31 mouse cellular contexts compared by ENCODE assay signal in the genomic region with DNA sequence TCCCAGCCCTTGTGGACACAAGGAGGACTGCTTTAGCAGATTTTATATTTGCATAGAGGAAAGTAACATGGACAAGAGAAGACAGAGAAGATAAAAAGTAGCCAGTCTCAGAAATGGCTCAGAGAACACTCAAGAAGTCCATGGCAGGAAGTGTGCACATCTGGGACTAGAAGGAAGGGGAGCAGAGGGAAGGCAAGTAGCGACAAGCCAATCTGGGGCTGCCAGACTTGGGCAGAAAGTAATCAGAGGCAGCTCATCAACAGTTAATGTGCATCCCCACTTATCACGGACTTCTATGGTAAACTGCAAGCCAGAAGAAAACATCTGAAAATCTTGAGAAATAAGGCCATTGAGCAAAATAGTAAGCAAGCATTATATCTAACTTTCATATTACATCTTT. TPM values are rescaled to one million over a fixed set of nuclear protein-coding genes. Genes with fewer than 3 reads are reported as not detected.
DNase-seq lines count a peak whose midpoint lies in the region; ATAC-seq lines count a peak whose summit lies in the region.
"Had no signal": no experiment of that assay in that cellular context is flagged by ENCODE, and none has a peak within 500 bp of the region (broad histone marks: within the 10 kb centered on the region; RNA-seq: fewer than 3 reads in every experiment).

No protein-coding gene starts in this region.

- no peaks in the 10 kb centered on the region for H3K9me3 ChIP-seq in megakaryocyte, embryonic 14.5 days
- H3K9me3 ChIP-seq: forebrain, embryonic 10.5 days; forebrain, embryonic 13.5 days; heart, embryonic 12.5 days; heart, embryonic 15.5 days had no signal

- DNase-seq in heart, adult 11 months: peak; percentile 40
- no peak for DNase-seq in heart, postnatal 14 days
- DNase-seq in heart, adult 8-10 months (ENCODE audit: low spot score): no peak
- DNase-seq in thymus, postnatal 36 days: no peak
- DNase-seq: adrenal gland, adult 8-10 months; adrenal gland, postnatal 25 days; B cell, adult 2 months; cerebellum, adult 11-12 months; cerebellum, adult 8-10 months; cerebellum, postnatal 10 days; cerebellum, postnatal 36 days; gastrocnemius, postnatal 25 days; heart, adult 2 months; heart, postnatal 10 days; heart, postnatal 4 days had no signal

- H3K4me1 ChIP-seq in megakaryocyte, embryonic 14.5 days: peaks cover 65% of the 10 kb centered on the region
- H3K4me1 ChIP-seq: forebrain, embryonic 10.5 days; forebrain, embryonic 13.5 days; heart, embryonic 12.5 days; heart, embryonic 15.5 days had no signal

- H3K27me3 ChIP-seq in megakaryocyte, embryonic 14.5 days (replicated peaks): no peaks in the 10 kb centered on the region
- H3K27me3 ChIP-seq: forebrain, embryonic 13.5 days; heart, embryonic 12.5 days; heart, embryonic 15.5 days had no signal

- H3K4me3 ChIP-seq in megakaryocyte, embryonic 14.5 days (replicated peaks): peak overlapping the region; percentile 48
- H3K4me3 ChIP-seq: forebrain, embryonic 10.5 days; forebrain, embryonic 13.5 days; heart, adult 2 months; heart, embryonic 12.5 days; heart, embryonic 15.5 days had no signal

- intact Hi-C loops in heart, postnatal 14 days (cut with DNase I): no loop called here

- H3K36me3 ChIP-seq in megakaryocyte, embryonic 14.5 days (replicated peaks; ENCODE audit: low read length): peaks cover 83% of the 10 kb centered on the region

- ATAC-seq in megakaryocyte, adult 5-6 weeks (ENCODE audit: poor library complexity, severe bottlenecking): no peak
- peak; percentile 50 for ATAC-seq in megakaryocyte progenitor cell, adult 5-6 weeks (replicated peaks; ENCODE audit: poor library complexity)
- ATAC-seq: activated CD4-positive, CD25-positive, alpha-beta regulatory T cell, adult 4 months; forebrain, embryonic 13.5 days; forebrain, embryonic 16.5 days; hindbrain, postnatal 0 days; inflammation-experienced regulatory T-cells, adult 6 months had no signal

RNA-seq across cellular contexts. Expression of a gene that starts 39.5 kb away (rescaled TPM):
- total RNA-seq in heart, postnatal 14 days (2021): 10 to 100 TPM; 17.5 to 18.6 TPM
- 9.8 and 18.4 TPM in 2 replicates for polyA plus RNA-seq in megakaryocyte, embryonic 14.5 days (2012; ENCODE audit: insufficient read depth, low replicate concordance)
- total RNA-seq in megakaryocyte, adult 5-6 weeks (2015): 27.1 and 38.1 TPM in 2 replicates
- 35.8 and 39.1 TPM in 2 replicates for total RNA-seq in megakaryocyte, adult 5-6 weeks (2017)
- 34.4 and 38.1 TPM in 2 replicates for total RNA-seq in megakaryocyte progenitor cell, adult 5-6 weeks (2015)
- 31.5 and 42.6 TPM in 2 replicates for total RNA-seq in megakaryocyte progenitor cell, adult 5-6 weeks (2017)
- total RNA-seq in heart, adult 8-10 months (2022): 10 to 100 TPM; 18.0 to 18.6 (median 18.4) TPM

RNA-seq across cellular contexts. Expression of a gene that starts 40.3 kb away (rescaled TPM):
- total RNA-seq in heart, postnatal 14 days (2021): not detected
- polyA plus RNA-seq in megakaryocyte, embryonic 14.5 days (2012; ENCODE audit: insufficient read depth, low replicate concordance): not detected in 2 replicates
- not detected in 2 replicates for total RNA-seq in megakaryocyte, adult 5-6 weeks (2015)
- total RNA-seq in megakaryocyte, adult 5-6 weeks (2017): not detected in 2 replicates
- total RNA-seq in megakaryocyte progenitor cell, adult 5-6 weeks (2015): not detected in 2 replicates
- total RNA-seq in megakaryocyte progenitor cell, adult 5-6 weeks (2017): not detected in 2 replicates
- not detected for total RNA-seq in heart, adult 8-10 months (2022)
- total RNA-seq: adrenal gland, adult 8-10 months; adrenal gland, postnatal 25 days; gastrocnemius, adult 8-10 months; heart, adult 2 months; heart, postnatal 10 days; heart, postnatal 4 days; hindbrain, postnatal 0 days had no signal
- polyA plus RNA-seq: activated CD4-positive, CD25-positive, alpha-beta regulatory T cell, adult 4 months; brain, embryonic 14.5 days; forebrain, embryonic 10.5 days; forebrain, embryonic 13.5 days; forebrain, embryonic 16.5 days; frontal cortex, adult 2 months; gonadal fat pad, adult 2 months; heart, embryonic 15.5 days; hindbrain, embryonic 14.5 days; hindbrain, postnatal 0 days; inflammation-experienced regulatory T-cells, adult 6 months had no signal
